Mouse (Mus musculus): Measurements from ENCODE around the gene Rnf144a.

DNA sequence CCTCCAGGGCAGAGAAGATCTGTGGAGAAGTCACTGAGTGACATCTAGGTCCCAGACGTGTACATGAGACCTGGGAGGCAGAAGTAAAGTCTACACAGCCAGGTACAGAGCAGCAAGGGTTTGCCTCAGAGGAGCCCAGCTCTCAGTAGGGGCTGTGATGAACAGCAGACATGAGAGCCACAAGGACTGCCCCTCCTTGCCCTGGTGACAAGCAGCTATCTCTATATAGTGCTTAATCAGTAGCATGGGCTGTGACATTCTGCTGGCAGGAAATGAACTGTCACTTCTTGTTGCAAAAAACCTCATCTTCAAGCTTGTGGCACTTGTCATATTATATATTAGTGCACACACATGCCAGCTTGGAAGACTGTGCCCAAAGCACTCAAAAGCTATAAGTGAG lies 81.4 kb downstream of the Rnf144a start:
- TF ChIP-seq CTCF (IDR thresholded peaks at IDR 0.05; ENCODE audit: insufficient read depth, low read length) (no peak), POLR2A (IDR thresholded peaks at IDR 0.05; ENCODE audit: borderline replicate concordance, extremely low read depth, low read depth, low read length) (no peak)

All from lung, adult 2 months (tissue).